Mouse (Mus musculus): ENCODE measurements around the gene Sox13.

DNA sequence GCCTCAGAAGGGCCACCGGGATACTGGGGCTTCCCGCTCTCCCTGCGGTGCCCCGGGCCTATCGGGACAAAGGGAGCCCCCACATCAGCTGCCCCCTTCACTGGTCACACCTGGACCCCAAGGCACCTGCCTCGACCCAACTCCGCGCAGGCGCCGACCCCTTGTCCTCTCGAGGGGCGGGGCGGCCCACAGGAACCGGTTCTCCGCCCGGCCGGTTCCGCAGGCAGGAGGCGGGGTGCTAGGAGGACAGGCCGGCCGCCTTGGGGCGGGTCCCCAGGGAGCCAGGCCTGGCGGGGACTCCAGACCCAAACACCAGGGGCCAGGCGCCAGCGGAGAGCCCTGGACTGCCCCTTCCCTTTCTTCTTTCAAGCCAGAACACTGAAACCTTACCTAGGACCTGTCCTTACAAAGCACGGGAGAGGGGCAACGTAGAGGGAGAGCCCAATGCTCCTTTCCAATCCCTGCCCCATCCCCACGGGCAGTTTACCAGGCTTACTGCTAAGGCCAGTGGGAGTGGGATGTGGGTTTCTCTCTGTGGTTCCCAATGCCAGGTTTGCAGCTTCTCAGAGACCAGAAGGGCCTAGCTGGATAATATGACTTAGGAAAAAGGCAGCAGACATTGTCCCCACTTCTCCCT is 5.9 kb downstream of the Sox13 start:
- TF ChIP-seq CTCF (IDR thresholded peaks at IDR 0.05): peak; percentile 42
- TF ChIP-seq EP300 (IDR thresholded peaks at IDR 0.05): no peak
